Mouse (Mus musculus): ENCODE measurements around the gene Dgkd.

The Dgkd gene

GRCm38 (mm10) chr1:87847475-87848168 lies 5.5 kb upstream of the Dgkd start:
- in situ Hi-C loops (cut with MboI, MseI): loop anchor here (25.0 kb wide), 1 partner anchor 740 kb away; no protein-coding TSS in a partner anchor

- in situ Hi-C loops (cut with MboI, MseI): loop anchor here (25.0 kb wide), 1 partner anchor 739 kb away; no protein-coding TSS in a partner anchor
Measured at GRCm38 (mm10) chr1:87848237-87848996, 4.7 kb upstream of the Dgkd start.

GRCm38 (mm10) chr1:87849278-87849677 lies 3.8 kb upstream of the Dgkd start:
- in situ Hi-C loops (cut with MboI, MseI): loop anchor here (25.0 kb wide), 1 partner anchor 738 kb away; no protein-coding TSS in a partner anchor

GRCm38 (mm10) chr1:87851344-87851743 lies 1.7 kb upstream of the Dgkd start:
- in situ Hi-C loops (cut with MboI, MseI): loop anchor here (25.0 kb wide), 1 partner anchor 1414 kb away; the partner anchor contains the start of genes Nmur1 and Tex44

GRCm38 (mm10) chr1:87852081-87852790 lies 851 bp upstream of the Dgkd start:
- in situ Hi-C loops (cut with MboI, MseI): loop anchor here (25.0 kb wide), 1 partner anchor 1415 kb away; the partner anchor contains the start of genes Nmur1 and Tex44

GRCm38 (mm10) chr1:87853601-87854361 lies 694 bp downstream of the Dgkd start:
- in situ Hi-C loops (cut with MboI, MseI): loop anchor here (25.0 kb wide), 1 partner anchor 1416 kb away; the partner anchor contains the start of genes Nmur1 and Tex44

- in situ Hi-C loops (cut with MboI, MseI): loop anchor here (25.0 kb wide), 1 partner anchor 1417 kb away; the partner anchor contains the start of genes Nmur1 and Tex44
Measured at GRCm38 (mm10) chr1:87854411-87854810, 1.3 kb downstream of the Dgkd start.

- in situ Hi-C loops (cut with MboI, MseI): loop anchor here (25.0 kb wide), 1 partner anchor 1418 kb away; the partner anchor contains the start of genes Nmur1 and Tex44
Measured at GRCm38 (mm10) chr1:87854851-87855251, 1.8 kb downstream of the Dgkd start.

GRCm38 (mm10) chr1:87855522-87855921 lies 2.4 kb downstream of the Dgkd start:
- in situ Hi-C loops (cut with MboI, MseI): loop anchor here (25.0 kb wide), 1 partner anchor 1418 kb away; the partner anchor contains the start of genes Nmur1 and Tex44

- in situ Hi-C loops (cut with MboI, MseI): loop anchor here (25.0 kb wide), 1 partner anchor 1420 kb away; the partner anchor contains the start of genes Nmur1 and Tex44
Measured at GRCm38 (mm10) chr1:87856823-87857222, 3.7 kb downstream of the Dgkd start.

GRCm38 (mm10) chr1:87858031-87858430 lies 4.9 kb downstream of the Dgkd start:
- in situ Hi-C loops (cut with MboI, MseI): loop anchor here (25.0 kb wide), 1 partner anchor 1421 kb away; the partner anchor contains the start of genes Nmur1 and Tex44

GRCm38 (mm10) chr1:87858529-87858928 lies 5.4 kb downstream of the Dgkd start:
- in situ Hi-C loops (cut with MboI, MseI): loop anchor here (25.0 kb wide), 1 partner anchor 1421 kb away; the partner anchor contains the start of genes Nmur1 and Tex44

- in situ Hi-C loops (cut with MboI, MseI): loop anchor here (25.0 kb wide), 1 partner anchor 1426 kb away; the partner anchor contains the start of genes Nmur1 and Tex44
Measured at GRCm38 (mm10) chr1:87863602-87864001, 10.5 kb downstream of the Dgkd start.

- in situ Hi-C loops (cut with MboI, MseI): loop anchor here (25.0 kb wide), 1 partner anchor 1428 kb away; the partner anchor contains the start of genes Nmur1 and Tex44
Measured at GRCm38 (mm10) chr1:87864889-87865288, 11.8 kb downstream of the Dgkd start.

- in situ Hi-C loops (cut with MboI, MseI): loop anchor here (25.0 kb wide), 1 partner anchor 1429 kb away; the partner anchor contains the start of genes Nmur1 and Tex44
Measured at GRCm38 (mm10) chr1:87866672-87867071, 13.6 kb downstream of the Dgkd start.

GRCm38 (mm10) chr1:87871546-87871945 lies 18.5 kb downstream of the Dgkd start:
- in situ Hi-C loops (cut with MboI, MseI): loop anchor here (25.0 kb wide), 1 partner anchor 1434 kb away; the partner anchor contains the start of genes Nmur1 and Tex44

- in situ Hi-C loops (cut with MboI, MseI): loop anchor here (25.0 kb wide), 1 partner anchor 1436 kb away; the partner anchor contains the start of genes Nmur1 and Tex44
Measured at GRCm38 (mm10) chr1:87873081-87873480, 20.0 kb downstream of the Dgkd start.

GRCm38 (mm10) chr1:87876065-87876464 lies 23.0 kb downstream of the Dgkd start:
- in situ Hi-C loops (cut with MboI, MseI): loop anchor here (25.0 kb wide), 1 partner anchor 811 kb away; no protein-coding TSS in a partner anchor

GRCm38 (mm10) chr1:87877552-87878283 lies 24.6 kb downstream of the Dgkd start:
- in situ Hi-C loops (cut with MboI, MseI): loop anchor here (25.0 kb wide), 1 partner anchor 810 kb away; no protein-coding TSS in a partner anchor

Measured in regulatory T cell (primary cell).